Mouse (Mus musculus) E14TG2a.4 (cell line): Measurements from ENCODE around the gene Glb1.
A peak's percentile ranks its signal among the peaks of the same experiment; 100 is the strongest.

Experiments used
- CTCF ChIP-seq: conservative IDR thresholded peaks from 2 replicates; pipeline ENCODE4 v1.5.1; 2014; ENCODE audit warnings: low read length
- NANOG ChIP-seq: IDR thresholded peaks from 2 replicates; pipeline ENCODE4 v1.6.1; 2014; ENCODE audit warnings: borderline replicate concordance, low read length, mixed read lengths
- POU5F1 ChIP-seq: IDR thresholded peaks from 2 replicates; pipeline ENCODE4 v1.6.1; 2014; ENCODE audit warnings: low read length, borderline replicate concordance

GRCm38 (mm10) chr9:114425576-114425975 is 24.7 kb downstream of the Glb1 start:
- TF ChIP-seq CTCF (peak; percentile 53), NANOG (no peak), POU5F1 (no peak)
